Mouse (Mus musculus): ENCODE measurements around the gene Ctf2.
"Not testable (repeated sequence)": the region's sequence is repeated elsewhere in the genome, so short reads cannot be mapped to it uniquely, and the experiment has no call there.

Ctf2 gene

DNA sequence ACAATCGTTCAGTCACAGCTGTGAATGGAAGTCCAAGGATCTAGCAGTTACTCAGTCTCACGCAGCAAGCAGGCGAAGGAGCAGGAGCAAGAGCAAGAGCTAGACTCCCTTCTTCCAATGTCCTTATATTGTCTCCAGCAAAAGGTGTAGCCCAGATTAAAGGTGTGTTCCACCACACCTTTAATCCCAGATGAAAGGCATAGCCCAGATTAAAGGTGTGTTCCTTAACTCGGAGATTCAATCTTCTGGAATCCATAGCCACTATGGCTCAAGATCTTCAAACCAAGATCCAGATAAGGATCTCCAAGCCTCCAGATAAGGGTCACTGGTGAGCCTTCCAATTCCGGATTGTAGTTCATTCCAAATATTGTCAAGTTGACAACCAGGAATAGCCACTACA is at the start of gene Ctf2:
Gene Ctf2, minus strand, starts transcription at position 101 of the 400 bp plus-strand sequence.
- DNase-seq (ENCODE audit: low spot score) = not testable (repeated sequence)

DNA sequence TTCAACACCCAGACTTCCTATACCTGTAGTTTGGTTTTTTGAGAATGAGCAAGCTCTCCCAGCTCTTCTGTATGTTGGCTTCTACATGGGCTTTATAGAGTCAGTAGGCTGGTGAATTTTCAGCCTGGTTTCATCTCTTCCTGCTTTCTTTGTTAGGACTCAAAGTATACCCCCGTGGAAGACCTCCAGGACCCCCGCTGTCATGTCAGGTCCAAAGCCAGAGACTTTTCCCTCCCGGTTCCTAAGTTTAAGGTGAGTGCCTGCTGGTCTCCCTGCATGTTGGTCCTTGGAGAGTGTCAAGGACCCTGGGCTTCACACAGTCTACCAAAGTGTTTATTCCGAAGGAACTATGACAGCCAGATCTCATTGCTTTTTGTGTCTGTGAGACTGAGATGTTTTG is 46.4 kb upstream of the Ctf2 start:
- no peak for DNase-seq (ENCODE audit: low spot score)

DNA sequence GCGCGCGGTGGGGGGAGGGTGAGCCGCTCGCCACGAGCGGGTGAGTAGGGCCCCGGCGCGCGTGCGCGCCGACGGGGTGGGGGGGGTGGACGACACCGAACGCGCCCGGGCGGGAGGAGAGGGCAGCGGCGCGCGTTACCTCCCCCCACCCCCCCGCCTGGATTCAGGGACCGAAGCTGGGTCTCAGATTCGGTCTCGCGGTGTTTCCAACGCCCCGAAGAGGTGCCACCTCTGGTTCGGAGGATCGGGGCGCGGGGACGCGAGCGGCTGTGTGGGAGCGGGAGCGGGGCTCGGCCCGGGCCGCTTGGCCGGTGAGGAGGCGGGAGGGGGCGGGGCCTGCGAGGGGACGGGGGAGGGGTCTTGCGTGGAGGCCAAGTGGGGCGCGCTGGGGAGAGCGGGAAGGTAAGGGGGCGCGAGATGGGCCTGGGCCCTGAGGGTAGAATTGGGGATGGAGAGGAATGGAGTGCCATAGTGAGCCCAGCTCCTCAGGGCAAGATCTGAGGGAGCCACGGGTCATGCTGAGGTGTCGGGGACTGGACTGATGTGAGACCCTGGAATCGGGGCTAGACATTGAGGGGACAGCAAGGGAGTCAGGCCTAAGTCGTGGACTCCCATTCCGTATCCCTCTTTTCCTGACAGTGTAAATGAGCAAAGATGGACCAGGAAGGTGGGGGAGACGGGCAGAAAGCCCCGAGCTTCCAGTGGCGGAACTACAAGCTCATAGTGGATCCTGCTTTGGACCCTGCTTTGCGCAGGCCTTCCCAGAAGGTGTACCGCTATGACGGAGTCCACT is 45.7 kb upstream of the Ctf2 start:
- peak; percentile 55 for DNase-seq (ENCODE audit: low spot score)

DNA sequence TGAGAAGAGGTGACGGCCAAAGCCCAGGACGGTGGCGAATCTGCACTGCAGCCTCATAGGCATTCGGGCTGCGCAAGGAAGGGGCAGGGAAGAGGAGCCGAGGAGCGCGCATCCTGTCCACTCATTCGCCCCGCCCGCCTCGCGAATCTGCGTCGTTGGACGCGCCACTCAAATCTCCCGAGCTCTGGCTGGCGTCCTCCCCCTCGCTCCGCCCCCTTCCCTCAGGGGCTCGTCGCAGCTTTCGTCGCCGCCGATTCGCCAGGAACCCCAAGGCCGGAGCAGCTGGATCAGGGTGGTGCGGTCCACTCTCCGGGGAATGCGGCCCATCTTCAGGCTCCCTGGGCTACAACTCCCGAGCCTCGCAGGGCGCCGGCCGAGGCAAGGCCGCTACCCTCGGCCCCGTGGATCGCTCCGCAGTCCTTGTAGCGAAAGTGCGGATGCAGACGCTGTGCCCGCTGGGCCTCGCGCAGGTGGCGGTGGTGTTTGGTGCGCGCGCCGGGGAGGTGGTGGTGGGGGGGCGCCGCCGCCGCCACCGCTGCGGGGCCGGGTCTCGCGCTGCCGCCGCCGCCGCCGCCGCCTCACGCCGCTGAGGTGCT is 45.0 kb upstream of the Ctf2 start:
- DNase-seq (ENCODE audit: low spot score) = peak; percentile 94

DNA sequence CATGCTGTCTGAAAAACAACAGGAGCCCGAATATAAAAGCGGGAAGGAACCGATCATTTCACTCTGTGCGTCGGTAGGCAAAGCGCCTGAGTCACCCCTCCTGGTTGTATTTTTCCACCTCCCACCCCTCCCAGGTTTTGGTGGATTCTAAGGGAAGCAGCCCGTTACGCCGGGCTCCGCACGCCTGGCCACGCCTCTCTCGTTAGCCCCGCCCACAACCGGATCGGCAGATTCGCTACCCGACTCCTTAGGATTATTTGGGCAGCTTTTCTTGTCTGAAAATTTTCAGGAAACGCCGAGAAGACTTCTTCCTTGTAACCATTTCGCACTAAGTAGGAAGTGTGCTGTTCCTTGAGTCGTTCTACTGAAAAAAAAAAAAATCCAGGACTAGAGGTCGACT is 44.5 kb upstream of the Ctf2 start, which contains the start of gene Setd1a:
Gene Setd1a, plus strand, starts transcription at position 245 of the 400 bp plus-strand sequence.
- DNase-seq (ENCODE audit: low spot score) = peak; percentile 86

DNA sequence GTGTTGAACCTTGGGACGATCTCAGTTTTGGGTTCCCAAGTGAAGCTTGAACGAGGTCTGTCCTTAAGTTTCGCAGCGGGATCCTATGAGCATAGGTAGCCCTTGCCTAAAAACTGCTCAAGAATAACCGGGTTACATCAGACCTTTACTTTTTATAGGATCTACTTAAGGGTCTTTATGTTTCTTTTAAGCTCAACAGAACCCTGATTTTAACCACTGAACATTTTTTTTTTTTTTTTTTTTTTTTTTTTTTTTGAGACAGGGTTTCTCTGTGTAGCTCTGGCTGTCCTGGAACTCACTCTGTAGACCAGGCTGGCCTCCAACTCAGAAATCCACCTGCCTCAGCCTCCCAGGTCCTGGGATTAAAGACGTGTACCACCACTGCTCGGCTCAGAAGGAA is 43.9 kb upstream of the Ctf2 start:
- DNase-seq (ENCODE audit: low spot score) = not testable (repeated sequence)

DNA sequence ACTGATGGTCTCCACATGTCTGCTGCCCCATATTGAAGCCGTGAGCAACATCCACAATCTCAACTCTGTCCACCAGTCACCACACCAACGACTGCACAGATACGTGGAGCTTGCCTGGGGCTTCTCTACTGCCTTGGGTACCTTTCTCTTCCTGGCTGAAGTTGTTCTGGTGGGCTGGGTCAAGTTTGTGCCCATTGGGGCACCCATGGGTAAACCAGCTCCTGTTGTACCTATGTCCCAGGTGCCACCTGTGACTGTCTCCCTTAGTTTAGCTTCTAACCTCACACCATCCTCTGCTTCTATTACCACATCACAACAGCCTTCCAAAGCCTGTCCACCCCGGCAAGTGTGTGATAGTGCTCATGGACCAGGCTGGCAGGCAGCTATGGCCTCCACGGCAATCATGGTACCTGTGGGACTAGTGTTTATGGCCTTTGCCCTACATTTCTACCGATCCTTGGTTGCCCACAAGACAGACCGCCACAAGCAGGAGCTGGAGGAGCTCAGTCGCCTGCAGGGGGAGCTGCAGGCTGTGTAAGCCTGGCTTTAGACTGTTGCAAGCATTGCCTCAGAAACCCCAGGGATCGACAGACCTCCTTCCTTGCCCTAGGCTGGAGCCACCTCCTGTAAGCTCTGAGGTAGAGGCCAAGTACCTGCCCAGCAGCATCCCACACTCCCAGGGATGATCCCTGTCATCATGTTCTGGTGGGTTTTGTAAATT is 41.9 kb upstream of the Ctf2 start:
- peak; percentile 55 for DNase-seq (ENCODE audit: low spot score)

DNA sequence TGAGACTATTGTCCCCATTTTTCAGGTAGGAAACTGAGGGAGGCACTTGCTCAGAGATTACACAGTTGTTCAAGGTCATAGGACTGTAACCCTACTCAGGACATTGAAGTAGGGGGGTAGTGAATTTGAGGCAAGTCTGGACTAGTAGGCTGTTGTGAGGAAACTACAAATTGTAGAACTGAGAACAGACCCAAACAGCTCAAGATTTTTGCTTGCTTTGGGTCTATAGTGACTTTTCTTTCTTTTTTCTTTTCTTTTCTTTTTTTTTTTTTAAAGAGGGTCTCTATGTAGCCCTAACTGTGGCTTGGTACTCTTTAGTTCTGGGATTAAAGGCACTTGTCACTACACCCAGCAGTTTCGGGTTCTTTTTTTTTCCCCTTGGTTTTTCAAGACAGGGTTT is 40.6 kb upstream of the Ctf2 start:
- DNase-seq (ENCODE audit: low spot score) = no peak

DNA sequence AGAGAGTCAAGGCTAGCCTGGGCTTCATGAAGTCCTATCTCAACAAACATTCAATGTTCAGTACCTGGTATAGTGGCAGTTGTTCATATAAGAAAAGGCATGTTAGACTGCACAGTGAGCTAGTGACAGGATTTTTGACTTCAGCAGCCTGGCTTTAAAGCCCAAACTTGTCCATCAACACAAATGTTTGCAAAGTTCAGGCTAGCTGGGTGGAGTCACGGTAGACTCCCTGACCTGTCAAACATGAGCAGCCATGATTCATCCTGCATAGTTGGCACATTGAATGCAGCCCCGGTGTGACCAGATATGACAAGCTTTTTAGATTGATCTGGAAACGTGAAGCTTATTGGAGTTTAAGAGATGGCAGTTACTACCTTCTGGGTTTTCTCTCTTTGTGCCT is 40.1 kb upstream of the Ctf2 start:
- no peak for DNase-seq (ENCODE audit: low spot score)

DNA sequence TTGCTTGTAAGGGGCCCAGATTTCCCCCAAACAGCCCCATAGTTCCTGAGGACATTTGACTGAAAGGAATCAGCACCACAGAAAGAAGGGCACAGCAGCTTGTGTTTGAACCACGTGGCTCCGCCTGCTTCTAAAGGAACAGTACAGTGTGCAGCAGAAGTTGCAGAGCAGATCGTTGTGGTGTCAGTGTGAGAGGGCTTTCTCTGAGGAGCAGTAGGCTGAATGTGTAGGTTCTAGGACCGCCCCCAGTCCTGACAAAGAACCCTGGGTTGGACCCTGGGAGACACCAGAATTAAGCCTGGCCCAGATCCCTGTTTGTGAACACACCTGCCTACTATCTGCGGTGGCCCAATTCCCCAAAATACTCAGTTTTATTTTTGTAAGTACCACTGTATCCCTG is 39.3 kb upstream of the Ctf2 start:
- no peak for DNase-seq (ENCODE audit: low spot score)

DNA sequence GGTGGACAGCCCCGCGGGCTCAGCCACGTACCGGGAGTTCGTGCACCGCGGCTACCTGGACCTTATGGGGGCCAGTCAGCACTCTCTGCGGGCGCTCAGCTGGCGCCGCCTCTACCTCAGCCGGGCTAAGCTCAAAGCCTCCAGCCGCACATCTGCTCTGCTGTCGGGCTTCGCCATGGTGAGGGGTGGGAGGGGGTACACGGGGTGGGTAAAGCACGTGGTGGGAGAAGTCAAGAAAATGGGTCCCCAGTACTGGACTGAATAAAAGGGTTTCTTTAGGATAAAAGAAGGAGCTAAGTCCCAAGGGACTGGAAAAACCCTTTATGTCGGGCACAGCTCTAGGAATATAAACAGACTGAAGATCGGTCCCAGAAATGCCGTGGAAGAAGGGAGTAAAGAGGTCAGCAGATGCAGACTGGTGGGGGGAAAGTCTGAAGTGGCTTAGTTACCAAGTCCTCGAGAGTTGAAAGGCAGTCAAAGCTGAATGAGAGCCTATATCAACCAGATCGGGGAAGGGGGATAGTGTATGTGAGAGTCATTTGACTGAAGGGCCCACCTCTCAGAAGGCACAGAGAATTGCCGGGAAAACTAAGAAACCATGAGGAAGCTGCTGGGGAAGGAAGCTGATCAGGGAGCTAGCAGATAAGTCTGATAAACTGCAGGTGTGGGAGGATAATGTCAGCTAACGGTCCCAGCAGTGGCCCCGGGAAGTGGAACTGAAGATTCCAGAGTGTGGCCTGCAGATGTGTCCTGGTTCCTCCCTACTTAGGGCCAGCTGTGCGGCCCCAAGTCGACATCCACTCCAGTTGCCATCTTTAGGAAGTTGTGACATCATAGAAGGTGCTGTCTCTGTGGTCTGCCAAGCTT is 38.3 kb upstream of the Ctf2 start:
- no peak for DNase-seq (ENCODE audit: low spot score)

DNA sequence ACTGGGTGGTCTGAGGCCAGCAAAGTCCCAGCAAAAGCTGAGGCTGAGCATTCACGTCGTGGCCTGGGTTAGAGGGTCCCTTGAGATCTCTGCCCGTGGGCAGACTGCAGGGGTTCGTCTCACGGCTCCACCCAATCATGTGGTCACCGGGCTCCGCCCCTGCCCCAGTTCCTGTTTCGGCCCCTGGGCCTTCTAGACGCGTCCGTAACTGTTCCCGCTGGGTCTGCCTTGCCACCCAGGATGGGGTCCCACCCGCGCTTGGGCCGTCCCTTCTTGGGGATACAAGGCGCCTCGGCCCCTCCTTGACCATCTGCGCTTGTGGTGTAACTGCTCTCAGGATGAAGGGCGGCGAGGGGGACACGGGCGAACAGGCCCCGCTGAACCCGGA is 37.7 kb upstream of the Ctf2 start, which contains the start of gene Orai3:
Gene Orai3, plus strand, starts transcription at position 165 of the 388 bp plus-strand sequence.
- DNase-seq (ENCODE audit: low spot score) = peak; percentile 80

DNA sequence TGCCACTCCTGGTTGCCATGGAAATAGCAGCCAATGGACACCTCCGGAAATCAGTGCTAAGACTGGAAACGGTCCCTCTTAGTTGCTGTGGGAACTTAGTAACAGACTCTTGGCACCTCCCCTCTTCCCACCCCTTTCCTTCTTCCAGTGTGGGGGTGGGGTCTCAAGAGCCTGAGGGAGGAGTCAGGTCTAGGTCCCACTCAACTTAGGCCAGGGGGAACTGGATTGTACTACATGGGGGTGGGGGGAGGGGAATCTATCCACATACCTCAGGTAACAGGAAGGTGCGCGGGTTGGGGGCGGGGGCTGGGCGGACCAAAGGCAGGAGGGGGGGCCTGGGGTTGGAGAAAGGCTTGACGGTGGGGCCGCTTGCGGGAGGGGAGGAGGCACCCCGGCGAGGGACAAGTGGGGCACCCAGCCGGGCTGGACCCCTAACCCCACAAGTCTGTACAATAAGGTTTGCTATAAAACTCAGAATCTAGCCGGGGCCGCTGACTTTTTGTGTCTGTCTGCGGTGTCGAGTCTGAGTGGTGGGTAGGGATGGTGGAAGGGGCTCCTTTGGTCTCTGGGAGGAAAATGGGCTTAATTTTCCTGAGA is 37.1 kb upstream of the Ctf2 start:
- DNase-seq (ENCODE audit: low spot score) = peak; percentile 96

DNA sequence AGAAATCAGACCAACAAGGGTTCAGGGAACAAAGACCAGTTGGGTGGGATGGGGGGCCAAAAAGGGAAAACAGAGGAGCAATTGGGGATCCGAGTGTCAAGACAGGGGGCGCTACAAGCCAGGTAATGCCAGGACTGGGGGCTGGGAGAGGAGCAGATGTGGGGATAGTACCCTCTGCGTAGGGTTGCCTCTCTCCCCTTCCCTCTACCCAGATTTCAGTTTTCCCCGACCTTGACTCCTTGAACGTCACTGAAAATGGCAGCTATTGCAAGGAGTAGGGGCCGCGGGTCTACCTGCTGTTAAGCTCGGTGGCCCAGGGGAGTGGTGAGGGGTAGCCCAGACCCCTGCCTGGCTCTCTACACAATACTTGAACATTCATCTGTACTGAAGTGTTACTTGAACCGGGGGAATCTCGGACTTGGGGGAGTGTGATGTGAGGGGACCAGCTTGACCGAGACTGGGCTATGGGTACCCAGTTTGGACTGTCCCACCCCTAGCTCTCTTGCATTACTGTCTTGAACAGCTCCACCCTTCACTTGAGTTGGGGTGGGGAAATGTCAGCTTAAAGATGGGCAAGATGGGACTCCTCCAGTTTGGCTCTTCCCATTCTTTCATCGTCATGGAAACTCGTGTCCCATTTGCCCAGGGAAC is 36.5 kb upstream of the Ctf2 start:
- DNase-seq (ENCODE audit: low spot score) = no peak

DNA sequence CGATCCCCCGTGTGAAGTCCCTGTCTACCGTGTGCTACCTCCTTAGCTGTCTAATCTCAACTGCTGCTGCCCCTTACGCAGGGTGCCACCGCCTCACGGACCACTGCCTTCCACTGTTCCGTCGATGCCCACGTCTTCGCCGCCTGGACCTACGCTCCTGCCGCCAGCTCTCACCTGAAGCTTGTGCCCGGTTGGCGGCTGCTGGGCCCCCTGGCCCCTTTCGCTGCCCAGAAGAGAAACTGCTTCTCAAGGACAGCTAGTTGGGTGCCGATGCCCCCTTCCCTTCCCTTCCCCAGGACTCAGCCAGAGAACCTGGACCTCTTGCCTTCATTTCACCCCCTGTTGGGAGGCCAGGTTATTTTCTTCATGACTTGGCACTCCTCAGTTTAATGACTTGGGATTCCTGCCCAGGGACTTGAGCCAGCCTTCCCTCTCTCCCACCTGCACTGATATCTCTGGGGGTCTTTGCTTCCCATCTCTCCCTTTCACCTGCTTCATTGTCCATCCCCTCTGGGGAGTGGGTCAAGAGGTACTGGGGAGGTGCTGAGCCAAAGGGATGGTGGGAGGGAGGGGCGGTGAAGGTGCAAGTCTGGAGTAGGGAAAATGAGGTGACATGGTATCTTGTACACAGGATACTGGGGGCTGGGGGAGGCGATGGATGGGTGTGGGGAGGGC is 35.8 kb upstream of the Ctf2 start:
- no peak for DNase-seq (ENCODE audit: low spot score)

DNA sequence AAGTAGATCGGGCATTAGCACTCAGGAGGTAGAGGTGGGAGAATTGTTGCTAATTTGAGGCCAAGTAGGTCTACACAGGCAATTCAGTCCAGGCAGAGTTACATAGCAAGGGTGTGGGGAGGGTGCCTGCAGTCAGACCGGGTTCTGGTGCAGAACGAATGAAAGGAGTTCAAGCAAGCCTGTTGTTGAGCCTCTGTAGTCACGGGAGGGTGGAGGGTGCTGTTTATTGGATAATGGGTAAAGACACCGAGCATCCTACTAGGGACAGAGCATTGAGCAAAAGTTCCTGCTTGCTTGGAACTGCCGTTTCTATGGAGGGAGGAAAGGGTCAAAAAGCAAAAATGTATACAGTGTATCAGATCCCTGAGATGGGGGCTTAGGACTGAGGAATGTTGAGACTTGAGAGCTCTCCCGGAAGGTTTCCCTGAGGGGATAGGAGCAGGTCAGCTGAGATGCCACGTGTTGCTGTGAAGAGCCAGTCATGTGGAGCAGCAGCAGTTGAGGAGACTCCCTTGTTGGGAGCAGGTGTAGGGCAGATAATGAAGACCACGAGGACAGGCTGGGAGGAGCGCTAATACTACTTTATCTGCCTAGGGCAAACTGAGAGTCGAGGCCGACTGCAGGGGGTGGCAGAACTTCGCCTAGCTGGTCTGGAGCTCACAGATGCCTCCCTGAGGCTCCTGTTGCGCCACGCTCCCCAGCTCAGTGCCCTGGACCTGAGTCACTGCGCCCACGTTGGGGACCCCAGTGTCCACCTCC is 35.1 kb upstream of the Ctf2 start:
- no peak for DNase-seq (ENCODE audit: low spot score)

DNA sequence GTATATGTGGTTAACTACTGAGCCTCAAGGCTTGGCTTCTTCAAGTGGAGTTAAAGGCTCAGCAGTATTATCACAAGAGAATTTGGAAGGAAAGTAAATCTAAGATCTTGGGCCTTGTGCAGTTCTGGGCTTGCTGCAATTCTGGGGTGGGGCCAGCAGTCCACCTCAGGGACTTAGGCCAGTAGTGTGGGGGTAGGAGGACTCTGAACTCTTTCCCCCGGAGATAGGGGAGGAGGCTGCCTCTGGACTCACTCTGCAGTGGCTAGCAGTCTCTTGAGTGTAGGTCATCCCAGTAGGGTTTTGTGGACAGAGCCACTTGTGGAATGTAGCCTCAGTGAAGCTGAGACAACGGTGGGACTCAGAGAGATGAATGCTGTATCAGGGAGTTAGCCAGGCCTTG is 33.8 kb upstream of the Ctf2 start:
- DNase-seq (ENCODE audit: low spot score) = no peak

DNA sequence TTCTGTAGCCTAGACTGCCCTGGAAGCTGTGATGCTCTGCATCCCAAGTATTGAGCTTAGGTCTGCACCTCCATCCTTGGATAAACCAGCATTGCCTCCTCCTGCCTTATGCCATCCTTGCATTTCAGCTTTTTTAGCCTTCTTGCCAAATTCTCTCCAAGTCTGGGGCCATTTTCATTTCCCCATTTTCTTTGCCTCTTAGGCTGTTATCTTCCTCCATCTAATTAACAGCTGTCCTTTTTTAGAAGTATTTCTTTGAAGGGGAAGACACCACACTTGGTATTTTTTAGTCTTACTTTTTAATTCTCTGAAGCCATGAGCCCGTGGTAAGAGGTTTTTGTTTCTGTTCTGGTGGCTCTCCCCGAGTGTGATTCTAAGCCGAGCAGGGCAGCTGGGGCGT is 31.7 kb upstream of the Ctf2 start:
- DNase-seq (ENCODE audit: low spot score) = no peak

DNA sequence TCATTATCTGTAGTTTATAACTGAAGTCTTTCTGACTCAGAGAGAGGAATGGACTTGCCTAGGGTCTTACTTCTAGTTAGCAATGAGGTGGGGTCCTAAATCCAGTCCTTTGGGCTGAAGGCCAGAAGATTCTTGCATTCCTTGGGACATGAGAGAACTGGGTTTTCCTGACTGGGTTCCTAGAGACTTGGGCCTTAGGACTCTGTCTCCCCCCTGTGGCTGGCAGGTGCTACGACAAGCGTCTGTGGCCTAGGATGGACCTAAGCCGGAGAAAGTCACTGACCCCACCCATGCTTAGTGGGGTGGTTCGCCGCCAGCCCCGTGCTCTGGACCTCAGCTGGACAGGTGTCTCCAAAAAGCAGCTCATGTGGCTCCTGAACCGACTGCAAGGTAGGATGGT is 29.1 kb upstream of the Ctf2 start:
- DNase-seq (ENCODE audit: low spot score) = peak; percentile 66

DNA sequence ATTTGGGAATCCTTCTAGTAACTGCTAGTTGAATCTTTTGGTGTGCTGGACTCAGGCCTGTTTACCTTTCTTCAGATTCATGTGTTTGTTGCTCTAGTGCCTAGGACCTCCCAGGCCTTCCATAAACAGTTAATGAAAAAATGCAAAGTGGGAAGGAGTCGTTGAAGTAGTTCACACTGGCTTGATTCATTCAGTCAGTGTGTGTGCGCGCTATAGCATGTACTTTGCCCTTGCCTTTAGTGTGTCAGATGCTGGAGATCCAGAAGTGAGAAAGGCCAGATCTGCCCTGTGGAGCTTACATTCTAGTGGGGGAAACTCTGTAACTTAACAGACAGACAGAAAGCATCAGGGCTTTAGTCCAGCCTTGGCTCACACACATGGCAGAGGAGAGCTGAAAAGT is 28.5 kb upstream of the Ctf2 start:
- DNase-seq (ENCODE audit: low spot score) = no peak
